Mouse (Mus musculus): Measurements from ENCODE around the gene Ssbp3.

DNA sequence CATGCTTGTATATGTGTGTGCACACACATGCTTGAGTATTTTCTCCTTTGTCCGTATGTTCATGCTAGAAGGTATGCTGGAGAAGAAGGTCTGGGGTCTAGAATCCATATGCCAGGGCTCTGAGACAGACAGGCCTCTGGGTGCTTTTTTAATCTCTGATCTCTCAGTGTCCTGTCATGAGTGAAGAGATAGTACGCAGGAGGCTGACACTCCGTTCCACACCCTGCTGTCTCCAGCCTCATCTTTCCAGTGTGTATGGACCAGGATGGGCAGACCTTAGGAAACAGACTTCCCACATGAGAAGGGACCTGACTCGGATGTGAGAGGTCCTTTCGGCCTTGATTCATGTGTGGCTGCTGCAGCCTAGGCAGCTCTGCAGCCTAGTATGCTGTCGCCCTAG lies 96.3 kb downstream of the Ssbp3 start:
- TF ChIP-seq CTCF (IDR thresholded peaks at IDR 0.05; ENCODE audit: extremely low read depth, insufficient read depth, low read length) (no peak), POLR2A (IDR thresholded peaks at IDR 0.05; ENCODE audit: extremely low read depth, insufficient read depth, low read length) (no peak)

All from cortical plate, adult 2 months (tissue).